Mouse (Mus musculus) lung, adult 2 months (tissue): ENCODE measurements at regions not wholly inside any gene's neighbourhood (a gene's known extent, or its start where the extent isn't known, plus 50 kb on each side); places are given as distances from the start of the nearest gene placed in this dataset.

Experiments
- CTCF ChIP-seq: fragments of 200-500 bp; IDR thresholded peaks from 2 replicates; pipeline ENCODE4 v1.5.1; 2011; ENCODE audit warnings: mild to moderate bottlenecking, low read length, control low read depth; ENCODE audit not compliant: insufficient read depth
- POLR2A ChIP-seq: fragments of 200-500 bp; IDR thresholded peaks from 2 replicates; pipeline ENCODE4 v1.6.1; 2011; ENCODE audit warnings: low read depth, mild to moderate bottlenecking, control low read depth, low read length, borderline replicate concordance; ENCODE audit errors: extremely low read depth

- no peak for TF ChIP-seq CTCF
- TF ChIP-seq POLR2A: no peak
Observed at GRCm38 (mm10) chr14:14620316-14620715, 81.8 kb upstream of the Slc4a7 start.
